Mouse (Mus musculus) gonadal fat pad, adult 2 months (tissue): Measurements from ENCODE around the gene Magea1. TPM values are rescaled to one million over a fixed set of nuclear protein-coding genes. Genes with fewer than 3 reads are reported as not detected.
"Not testable (repeated sequence)": the region's sequence is repeated elsewhere in the genome, so short reads cannot be mapped to it uniquely, and the experiment has no call there.

Source experiments
- DNase-seq: peaks from one replicate; pipeline ENCODE4 v3.0.0-alpha.2; 2012; ENCODE audit warnings: low read depth
- polyA plus RNA-seq: library from polyadenylated mRNA; depleted of rRNA; stranded (reverse); fragments of >200 nt; gene quantifications from 2 replicates; pipeline ENCODE4 v1.2.3, GENCODE M21; 2012; rRNA removed

Gene Magea1
- not detected in 2 replicates for polyA plus RNA-seq

GRCm38 (mm10) chrX:155089693-155090092 lies at the start of gene Magea1:
Magea1 (minus strand) TSS chrX:155089793.
- not testable (repeated sequence) for DNase-seq

- DNase-seq: not testable (repeated sequence)
Measured at GRCm38 (mm10) chrX:155128312-155128711, 38.7 kb upstream of the Magea1 start, which contains the start of gene Cldn34b2. Cldn34b2 (minus strand) TSS chrX:155128412.

GRCm38 (mm10) chrX:155098024-155098423 lies 8.4 kb upstream of the Magea1 start:
- DNase-seq: no peak

GRCm38 (mm10) chrX:155093566-155093965 lies 4.0 kb upstream of the Magea1 start, which contains the start of gene Magea2:
Magea2 (minus strand) TSS chrX:155093666.
- DNase-seq: not testable (repeated sequence)

DNA sequence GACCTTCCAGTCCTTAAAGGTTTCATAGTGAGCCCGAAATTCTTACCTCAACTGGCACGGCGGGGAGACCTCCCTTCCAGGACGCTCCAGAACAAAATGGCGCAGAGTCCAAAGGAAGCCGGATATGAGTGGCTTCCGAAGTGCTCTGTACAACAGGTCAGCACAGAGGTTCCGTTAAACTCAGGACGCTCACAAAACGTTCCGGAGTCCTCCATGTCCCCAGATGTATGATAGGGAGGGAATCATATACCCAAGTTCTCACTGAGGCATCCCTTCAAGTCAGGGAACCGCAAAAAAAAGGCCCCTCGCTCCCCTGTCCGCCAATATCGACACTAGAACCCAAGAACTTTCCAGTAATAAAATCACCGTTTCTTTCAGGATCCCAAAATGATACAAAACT lies 26.5 kb downstream of the Magea1 start, which contains the start of gene Magea5:
Magea5 (minus strand) TSS at position 101 of the 400 bp plus-strand sequence.
- DNase-seq: not testable (repeated sequence)

Other genes starting within 250 kb of the Magea1 start
- gene Cldn34b1, start 199.5 kb downstream of the Magea1 start, polyA plus RNA-seq: not detected in 2 replicates
- gene Magea6, start 153.8 kb downstream of the Magea1 start, polyA plus RNA-seq: not detected in 2 replicates
- gene Magea3, start 140.3 kb downstream of the Magea1 start, polyA plus RNA-seq: not detected in 2 replicates
- not detected in 2 replicates for gene Magea8, start 93.9 kb downstream of the Magea1 start, polyA plus RNA-seq
- gene Magea5, start 26.6 kb downstream of the Magea1 start, polyA plus RNA-seq: not detected in 2 replicates
- gene Magea2, start 3.9 kb upstream of the Magea1 start, polyA plus RNA-seq: not detected in 2 replicates
- gene Cldn34b2, start 38.6 kb upstream of the Magea1 start, polyA plus RNA-seq: 0.23 TPM in 1 of 2 replicates, not detected in the other
- gene Sat1, start 126.7 kb upstream of the Magea1 start, polyA plus RNA-seq: 174 and 201 TPM in 2 replicates
- 44.2 and 54.5 TPM in 2 replicates for gene Acot9, start 172.7 kb upstream of the Magea1 start, polyA plus RNA-seq